Mouse (Mus musculus) intestine, embryonic 16.5 days (tissue): Measurements from ENCODE around the gene Tmem144. TPM values are rescaled to one million over a fixed set of nuclear protein-coding genes. Genes with fewer than 3 reads are reported as not detected.

Source experiments
- ATAC-seq: fragments of 200-750 bp; cut with Nextera tagmentation; 2 replicates; pipeline ENCODE4 v1.8.0; 2017; ENCODE audit warnings: moderate TSS enrichment, moderate library complexity
- H3K27ac ChIP-seq: fragments of 300-500 bp; sonication (generic); 2 replicates; pipeline ENCODE4 v1.5.1; 2014; ENCODE audit warnings: mild to moderate bottlenecking, low read length
- H3K27me3 ChIP-seq: fragments of 300-500 bp; sonication (generic); replicated peaks from 2 replicates; pipeline ENCODE4 v1.6.1; 2014; ENCODE audit warnings: low read length, control low read depth, mixed read lengths; ENCODE audit not compliant: control insufficient read depth, insufficient read depth
- H3K36me3 ChIP-seq: fragments of 300-500 bp; sonication (generic); 2 replicates; pipeline ENCODE4 v1.6.1; 2014; ENCODE audit warnings: low read length, control low read depth; ENCODE audit not compliant: control insufficient read depth, insufficient read depth
- H3K4me1 ChIP-seq: fragments of 300-500 bp; sonication (generic); 2 replicates; pipeline ENCODE4 v1.6.1; 2014; ENCODE audit warnings: low read length, control low read depth, mixed read lengths; ENCODE audit not compliant: control insufficient read depth, insufficient read depth
- H3K4me2 ChIP-seq: fragments of 300-500 bp; sonication (generic); 2 replicates; pipeline ENCODE4 v1.6.1; 2014; ENCODE audit warnings: low read depth, low read length, control low read depth
- H3K4me3 ChIP-seq: fragments of 300-500 bp; sonication (generic); 2 replicates; pipeline ENCODE4 v1.5.1; 2014; ENCODE audit warnings: mild to moderate bottlenecking, low read length
- H3K9ac ChIP-seq: fragments of 300-500 bp; sonication (generic); 2 replicates; pipeline ENCODE4 v1.6.1; 2014; ENCODE audit warnings: low read depth, low read length
- H3K9me3 ChIP-seq: fragments of 300-500 bp; sonication (generic); 2 replicates; pipeline ENCODE4 v1.6.1; 2016; ENCODE audit warnings: low read length, control low read depth; ENCODE audit not compliant: control insufficient read depth
- WGBS: fragments of 180-500 bp; shearing (Covaris S2); extraction: QIAGEN DNeasy Blood & Tissue Kit; methylation state at CpG from one replicate; pipeline ENCODE4 v1.1.7; 2014; 5-methylcytosine and 5-hydroxymethylcytosine counted together
- polyA plus RNA-seq: library from polyadenylated mRNA; unstranded; fragments of >200 nt; fragmentation: Nextera tagmentation; extraction: Ambion mirVana; gene quantifications from 2 replicates; pipeline ENCODE4 v1.2.1, GENCODE M21; 2015

The Tmem144 gene
- polyA plus RNA-seq, 1 experiment from 2014 or later = 16.2 TPM

GRCm38 (mm10) chr3:79867121-79867709, 14.6 kb upstream of the Tmem144 start:
- Histone ChIP-seq H3K4me1 (no peaks in the 10 kb centered on the region), H3K4me2 (no peak overlapping the region), H3K27ac (no peak overlapping the region), H3K4me3 (no peak overlapping the region), H3K36me3 (no peaks in the 10 kb centered on the region), H3K9me3 (no peaks in the 10 kb centered on the region), H3K27me3 (no peaks in the 10 kb centered on the region), H3K9ac (no peak overlapping the region)
- no peak for ATAC-seq
- 63% methylated on average over 1 of the region's 1 CpGs for WGBS

DNA sequence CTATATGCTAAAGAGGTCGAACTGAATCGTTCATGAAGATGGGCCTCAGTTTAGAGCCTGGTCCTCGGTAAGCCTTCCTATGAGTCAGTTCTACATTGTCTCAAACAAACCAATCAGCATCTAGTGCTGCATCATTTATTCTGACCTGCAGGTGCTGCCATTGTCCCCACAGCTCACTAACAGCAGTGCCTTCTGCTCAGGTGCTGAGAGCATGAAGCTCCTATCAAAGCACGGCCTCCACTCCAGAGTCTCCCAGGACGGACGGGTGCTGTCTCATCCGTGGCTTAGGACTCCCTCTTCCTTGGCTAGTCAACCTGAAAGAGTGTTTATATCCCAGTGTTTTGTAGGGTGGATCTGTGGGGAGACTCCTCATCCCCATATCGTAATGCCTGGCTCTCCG, 14.0 kb upstream of the Tmem144 start:
- no peak for ATAC-seq
- Histone ChIP-seq H3K9me3 (no peaks in the 10 kb centered on the region), H3K27me3 (no peaks in the 10 kb centered on the region), H3K9ac (no peak overlapping the region), H3K4me2 (no peak overlapping the region), H3K27ac (no peak overlapping the region), H3K36me3 (no peaks in the 10 kb centered on the region), H3K4me1 (no peaks in the 10 kb centered on the region), H3K4me3 (no peak overlapping the region)
- WGBS = 87% methylated on average over 9 of the region's 9 CpGs

- WGBS = 87% methylated on average over 3 of the region's 3 CpGs
- no peak for ATAC-seq
- no peaks in the 10 kb centered on the region for H3K36me3 ChIP-seq
- no peaks in the 10 kb centered on the region for H3K9me3 ChIP-seq
- no peaks in the 10 kb centered on the region for H3K27me3 ChIP-seq
- H3K4me3 ChIP-seq = no peak overlapping the region
- H3K4me1 ChIP-seq = no peaks in the 10 kb centered on the region
- no peak overlapping the region for H3K9ac ChIP-seq
- no peak overlapping the region for H3K4me2 ChIP-seq
- no peak overlapping the region for H3K27ac ChIP-seq
Measured at GRCm38 (mm10) chr3:79866089-79866488, 13.5 kb upstream of the Tmem144 start.

- Histone ChIP-seq H3K27me3 (no peaks in the 10 kb centered on the region), H3K4me3 (no peak overlapping the region), H3K4me1 (no peaks in the 10 kb centered on the region), H3K4me2 (no peak overlapping the region), H3K27ac (no peak overlapping the region), H3K9ac (no peak overlapping the region), H3K36me3 (no peaks in the 10 kb centered on the region), H3K9me3 (no peaks in the 10 kb centered on the region)
- 67% methylated on average over 7 of the region's 7 CpGs for WGBS
- ATAC-seq = no peak
Measured at GRCm38 (mm10) chr3:79864824-79865223, 12.3 kb upstream of the Tmem144 start.

DNA sequence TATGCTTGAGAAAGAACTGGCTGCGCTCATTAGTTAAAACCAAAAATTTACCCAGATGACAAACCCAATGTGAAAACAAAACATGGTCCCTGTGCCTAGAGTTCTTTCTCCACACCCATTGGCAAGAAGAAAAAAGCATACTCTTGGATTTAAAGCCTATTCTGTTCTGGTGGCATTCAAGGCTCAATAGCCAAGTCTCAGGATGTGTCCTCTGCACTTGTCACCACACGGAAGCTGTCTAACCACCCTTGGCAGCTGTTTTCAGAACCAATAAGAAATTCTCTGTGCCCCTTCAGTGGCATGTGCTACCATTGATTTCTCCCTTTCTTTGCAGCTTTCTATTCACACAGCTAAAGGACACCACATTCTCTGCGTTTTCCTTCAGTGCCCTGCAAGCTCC, 5.6 kb upstream of the Tmem144 start:
- Histone ChIP-seq H3K9me3 (no peaks in the 10 kb centered on the region), H3K36me3 (no peaks in the 10 kb centered on the region), H3K27ac (no peak overlapping the region), H3K4me3 (no peak overlapping the region), H3K4me2 (no peak overlapping the region), H3K9ac (no peak overlapping the region), H3K27me3 (no peaks in the 10 kb centered on the region), H3K4me1 (no peaks in the 10 kb centered on the region)
- 71% methylated on average over 3 of the region's 3 CpGs for WGBS
- ATAC-seq = no peak

DNA sequence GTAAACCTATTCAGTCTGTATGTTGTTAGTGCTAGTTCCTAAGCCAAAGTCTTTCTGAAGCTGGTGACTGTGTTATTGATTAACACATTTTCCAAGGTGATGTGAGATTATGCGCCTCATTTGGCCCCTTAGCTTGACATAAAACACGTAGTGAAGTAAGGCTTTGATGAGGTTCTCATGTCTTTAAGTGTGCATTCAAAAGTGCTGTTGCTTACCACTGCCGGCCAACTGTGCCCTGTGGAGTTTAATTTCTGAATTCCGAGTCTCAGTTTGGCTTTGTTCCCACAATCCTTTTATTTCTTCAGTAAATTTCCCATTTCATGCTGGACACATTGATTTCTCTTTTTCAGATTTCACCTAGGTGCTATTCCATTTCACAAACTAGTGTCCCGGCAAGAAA, 5.2 kb upstream of the Tmem144 start:
- no peak overlapping the region for H3K9ac ChIP-seq
- H3K4me2 ChIP-seq = no peak overlapping the region
- H3K36me3 ChIP-seq = no peaks in the 10 kb centered on the region
- no peak overlapping the region for H3K27ac ChIP-seq
- ATAC-seq = 0 out of 2 replicates have a peak, but pooled peaks have one; percentile 21
- no peak overlapping the region for H3K4me3 ChIP-seq
- no peaks in the 10 kb centered on the region for H3K9me3 ChIP-seq
- peaks cover 2% of the 10 kb centered on the region for H3K4me1 ChIP-seq
- no peaks in the 10 kb centered on the region for H3K27me3 ChIP-seq
- whole genome bisulfite sequencing = 59% methylated on average over 5 of the region's 5 CpGs

DNA sequence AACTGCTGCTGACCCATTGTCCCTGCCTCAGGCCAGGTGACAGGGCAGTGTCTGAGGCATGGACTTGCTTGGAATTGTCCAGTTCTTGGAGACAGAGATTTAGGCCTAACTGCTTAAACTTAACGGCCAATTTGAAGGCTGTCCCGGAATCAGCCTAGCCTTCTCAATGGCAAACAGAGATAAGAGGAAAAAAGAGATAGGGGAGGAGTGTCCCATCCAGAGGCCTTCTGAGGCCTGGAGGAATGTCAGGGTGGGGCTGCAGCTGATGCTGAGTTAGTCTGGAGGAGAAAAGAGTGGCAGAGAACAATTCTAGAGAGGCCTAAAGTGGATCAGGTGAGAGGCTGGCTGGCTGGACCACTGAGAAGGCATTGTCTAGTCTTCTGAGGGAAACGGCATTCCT, 465 bp downstream of the Tmem144 start:
- H3K4me3 ChIP-seq = no peak overlapping the region
- no peaks in the 10 kb centered on the region for H3K27me3 ChIP-seq
- no peaks in the 10 kb centered on the region for H3K9me3 ChIP-seq
- no peaks in the 10 kb centered on the region for H3K36me3 ChIP-seq
- ATAC-seq = peak; percentile 47
- 54% methylated on average over 3 of the region's 3 CpGs for WGBS
- H3K27ac ChIP-seq = no peak overlapping the region
- H3K4me2 ChIP-seq = no peak overlapping the region
- H3K9ac ChIP-seq = no peak overlapping the region
- H3K4me1 ChIP-seq = peaks cover 7% of the 10 kb centered on the region

- H3K27me3 ChIP-seq = no peaks in the 10 kb centered on the region
- no peaks in the 10 kb centered on the region for H3K36me3 ChIP-seq
- H3K27ac ChIP-seq = no peak overlapping the region; the same call in 1 of the 2 replicates
- peaks cover 7% of the 10 kb centered on the region for H3K4me1 ChIP-seq
- H3K9me3 ChIP-seq = no peaks in the 10 kb centered on the region
- no peak for ATAC-seq
- H3K4me3 ChIP-seq = no peak overlapping the region
- no peak overlapping the region for H3K9ac ChIP-seq
- WGBS = 48% methylated on average over 6 of the region's 6 CpGs
- no peak overlapping the region for H3K4me2 ChIP-seq
Measured at GRCm38 (mm10) chr3:79850656-79851055, 1.9 kb downstream of the Tmem144 start.

- Histone ChIP-seq H3K4me2 (no peak overlapping the region), H3K9ac (no peak overlapping the region), H3K36me3 (no peaks in the 10 kb centered on the region), H3K4me3 (no peak overlapping the region), H3K27ac (peak overlapping the region; percentile 75), H3K4me1 (peaks cover 7% of the 10 kb centered on the region), H3K9me3 (no peaks in the 10 kb centered on the region), H3K27me3 (no peaks in the 10 kb centered on the region)
- ATAC-seq = peak; percentile 92
- 63% methylated on average over 2 of the region's 2 CpGs for WGBS
Measured at GRCm38 (mm10) chr3:79849621-79850020, 3.0 kb downstream of the Tmem144 start.

- no peak for ATAC-seq
- 35% methylated on average over 4 of the region's 4 CpGs for WGBS
- Histone ChIP-seq H3K9ac (no peak overlapping the region), H3K27ac (peak overlapping the region; percentile 70), H3K4me1 (peaks cover 7% of the 10 kb centered on the region), H3K9me3 (no peaks in the 10 kb centered on the region), H3K4me3 (no peak overlapping the region), H3K27me3 (no peaks in the 10 kb centered on the region), H3K36me3 (no peaks in the 10 kb centered on the region), H3K4me2 (peak overlapping the region; percentile 14; the same call in 1 of the 2 replicates)
Measured at GRCm38 (mm10) chr3:79848841-79849240, 3.7 kb downstream of the Tmem144 start.
